Mouse (Mus musculus): ENCODE measurements around the gene 4930550C14Rik.

4930550C14Rik gene

DNA sequence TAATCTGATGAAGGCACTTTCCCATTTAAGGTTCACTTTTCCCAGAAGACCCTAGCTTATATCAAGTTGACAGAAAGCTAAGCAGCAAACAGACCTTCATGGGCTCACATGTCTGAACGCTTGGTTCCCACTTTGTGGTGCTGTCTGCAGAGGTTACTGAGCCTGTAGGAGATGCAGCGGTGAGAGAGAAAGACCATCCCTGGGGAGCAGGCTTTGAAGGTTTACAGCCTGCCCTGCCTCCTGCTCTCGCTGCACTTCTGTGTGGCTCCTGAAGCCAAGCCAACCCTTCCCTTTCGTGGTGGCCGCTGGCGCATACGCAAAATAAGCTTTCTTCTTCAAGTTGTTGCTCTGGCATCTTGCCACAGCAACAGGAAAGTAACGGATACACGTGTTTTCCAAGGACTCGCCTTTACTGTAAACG lies at the start of gene 4930550C14Rik:
Gene 4930550C14Rik, plus strand, starts transcription at position 35 of the 421 bp plus-strand sequence.
- ChIA-PET CTCF (interaction anchor here in 3 of 4 experiments (0.6 to 1.2 kb wide), 4 partner anchors 16 to 265 kb away, joined by 3 to 6 read pairs (median 4); no protein-coding TSS in a partner anchor), POLR2A (interaction anchor here in 3 of 4 experiments (0.5 to 2.1 kb wide), 16 partner anchors 16 to 436 kb away, joined by 3 to 8 read pairs (median 4); partner anchors contain the start of genes Ddx10 (in 2 of the 3) and Kdelc2 (in 2 of the 3))

DNA sequence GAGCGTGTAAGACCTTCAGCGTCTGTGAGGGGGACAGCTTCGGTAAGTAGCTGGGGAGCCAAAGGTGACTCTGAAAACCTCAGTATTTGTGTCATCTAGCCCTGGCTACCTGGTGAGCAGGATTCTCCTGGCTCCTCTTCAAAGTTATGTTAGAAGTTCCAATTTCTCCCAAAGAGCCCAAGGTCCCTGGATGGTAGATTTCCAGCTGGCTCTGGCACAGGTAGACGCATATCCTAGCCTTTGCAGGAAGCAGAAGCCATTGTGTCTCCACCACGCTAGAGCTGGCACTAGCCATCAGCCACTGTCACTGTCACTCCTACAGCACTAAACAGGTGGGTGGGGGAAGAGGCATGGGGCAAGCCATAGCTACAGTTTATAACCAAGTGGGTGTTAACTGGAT lies 49.0 kb upstream of the 4930550C14Rik start:
- POLR2A ChIA-PET: no interaction called here
- CTCF ChIA-PET: interaction anchor here in 1 of 4 experiments (0.6 kb wide), 1 partner anchor 317 kb away, joined by 3 read pairs; the partner anchor contains the start of gene Cul5

DNA sequence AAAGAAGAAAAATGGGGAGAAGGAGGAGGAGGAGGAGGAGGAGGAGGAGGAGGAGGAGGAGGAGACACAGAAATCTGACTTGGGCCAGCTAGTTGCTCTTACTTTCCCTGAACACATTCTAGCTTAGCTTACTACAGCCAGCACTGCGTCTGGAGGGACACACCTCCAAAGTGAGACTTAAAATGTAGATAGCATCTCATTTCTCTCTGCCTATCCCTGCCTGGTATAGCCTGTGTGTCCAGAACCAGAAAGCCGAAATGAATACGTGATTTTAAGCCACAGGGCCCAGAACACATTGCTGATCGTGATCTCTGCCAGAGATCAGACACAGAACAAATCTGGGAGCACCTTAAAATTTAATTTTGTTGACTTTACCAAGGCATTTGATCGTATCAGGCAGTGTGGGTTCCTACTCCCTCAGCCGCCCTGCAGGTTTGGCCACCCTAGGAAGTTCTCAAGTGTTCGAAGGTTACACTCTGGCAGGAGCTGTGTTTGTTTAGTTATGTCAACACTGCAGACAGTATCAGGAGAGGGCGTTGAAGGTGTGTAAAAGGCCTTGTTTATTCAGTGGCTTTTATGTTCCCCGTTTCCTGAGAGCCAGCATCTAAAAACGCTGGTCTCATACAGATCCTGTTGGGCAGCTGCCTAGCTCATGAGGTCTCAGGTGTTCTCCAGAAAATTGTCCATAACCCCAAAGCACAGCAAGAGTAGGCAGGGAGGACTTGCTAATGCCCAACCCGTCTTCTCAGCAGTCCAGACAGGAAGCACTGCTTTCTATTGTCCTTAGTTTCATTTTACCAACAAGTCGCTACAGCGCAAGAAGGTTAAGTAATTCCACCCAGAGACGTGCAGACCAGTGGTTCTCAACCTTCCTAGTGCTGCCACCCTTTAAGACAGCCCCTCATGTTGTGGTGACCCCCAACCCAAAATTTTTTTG lies 45.6 kb upstream of the 4930550C14Rik start:
- ChIA-PET CTCF (no interaction called here), POLR2A (interaction anchor here in 1 of 4 experiments (0.6 to 0.9 kb wide), 3 partner anchors 26 to 109 kb away, joined by 3 to 7 read pairs (median 3); partner anchors contain the start of gene Ddx10)

DNA sequence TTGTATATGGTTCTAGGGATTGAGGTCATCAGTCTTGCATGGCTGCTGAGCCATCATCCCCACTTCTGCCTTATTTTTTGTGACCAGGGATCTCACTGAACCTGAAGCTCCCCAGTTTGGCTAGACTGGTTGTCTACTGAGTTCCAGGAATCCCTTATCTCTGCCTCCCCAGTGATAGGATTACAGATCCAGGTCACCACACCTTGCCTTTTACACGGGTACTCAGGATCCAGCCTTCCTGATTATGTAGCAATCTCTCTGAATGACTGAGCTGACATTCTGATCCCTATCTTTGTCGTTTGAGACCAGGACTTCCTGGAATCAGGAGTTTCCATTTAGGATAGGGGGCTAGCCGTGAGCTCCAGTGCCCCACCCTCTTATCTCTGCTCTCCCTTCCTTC lies 30.8 kb upstream of the 4930550C14Rik start:
- POLR2A ChIA-PET: interaction anchor here in 1 of 4 experiments (1.1 kb wide), 1 partner anchor 54 kb away, joined by 3 read pairs; no protein-coding TSS in a partner anchor

DNA sequence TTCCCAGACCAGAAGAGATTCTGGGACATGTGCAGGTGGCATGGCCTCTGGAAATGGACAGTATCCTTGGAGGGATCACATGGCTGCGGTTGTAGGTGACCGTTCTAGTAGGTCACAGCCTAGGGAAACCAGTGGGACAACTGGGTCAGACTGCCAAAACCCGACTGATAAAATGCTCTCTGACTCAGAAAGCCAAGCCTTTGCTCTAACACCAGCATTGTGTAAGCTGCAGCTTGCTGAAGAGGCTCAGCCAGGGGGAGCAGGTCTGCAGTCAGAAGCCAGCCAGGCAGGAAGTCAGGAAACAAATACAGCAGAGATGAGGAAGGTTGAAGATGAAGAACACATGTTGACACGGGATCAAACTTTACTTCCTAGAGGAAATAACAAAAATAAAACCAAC lies 26.2 kb upstream of the 4930550C14Rik start:
- ChIA-PET POLR2A (interaction anchor here in 1 of 4 experiments (1.8 kb wide), 1 partner anchor 9 kb away, joined by 9 read pairs; the partner anchor contains the start of gene Kdelc2), CTCF (interaction anchor here in 3 of 4 experiments (0.5 to 1.3 kb wide), 3 partner anchors 21 to 128 kb away, joined by 3 read pairs; partner anchors contain the start of gene Ddx10 (in 1 of the 3))

More for the DNA sequence above, 30.8 kb upstream of the 4930550C14Rik start:
- CTCF ChIA-PET: interaction anchor here in 1 of 4 experiments (0.6 kb wide), 1 partner anchor 106 kb away, joined by 3 read pairs; no protein-coding TSS in a partner anchor

DNA sequence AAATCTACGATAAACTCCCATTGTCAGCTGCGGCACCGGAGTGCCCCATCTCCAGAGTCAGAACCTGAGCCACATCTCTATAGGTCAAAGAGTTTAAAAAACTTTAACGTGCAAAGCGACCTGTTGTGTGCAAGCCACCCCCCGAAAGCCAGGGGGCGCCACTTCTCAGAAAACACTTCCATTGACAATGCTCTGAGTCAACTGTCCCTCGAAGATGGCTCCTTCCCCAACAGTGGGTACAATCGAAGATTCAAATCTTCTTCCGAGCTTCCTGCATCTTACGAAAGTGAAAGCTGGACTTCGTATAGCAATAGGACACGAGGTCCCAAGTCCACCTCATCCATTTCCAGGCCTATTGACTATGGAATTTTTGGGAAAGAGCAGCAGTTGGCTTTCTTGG lies 25.3 kb upstream of the 4930550C14Rik start:
- POLR2A ChIA-PET: no interaction called here

DNA sequence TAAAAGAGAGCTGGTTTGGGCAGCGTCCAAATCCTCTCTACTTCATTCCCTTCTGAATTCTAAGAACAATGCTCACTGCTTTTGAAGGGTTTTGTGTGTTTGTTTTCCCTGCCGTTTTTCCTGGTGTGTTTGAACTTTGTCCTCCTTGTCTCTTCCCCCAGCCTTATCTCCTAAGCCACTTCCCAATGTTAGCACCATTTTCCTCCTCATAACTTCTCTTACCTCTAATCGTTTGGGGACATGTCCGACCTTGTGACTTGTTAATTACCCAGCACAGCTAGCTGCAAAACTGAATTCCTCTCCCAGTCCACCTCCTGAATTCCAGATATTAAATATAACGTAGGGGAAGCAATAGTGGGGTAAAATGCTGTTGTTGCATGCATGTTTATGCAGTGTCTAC lies 24.5 kb upstream of the 4930550C14Rik start:
- ChIA-PET CTCF (interaction anchor here in 2 of 4 experiments (0.5 to 0.7 kb wide), 3 partner anchors 8 to 37 kb away, joined by 4 read pairs; no protein-coding TSS in a partner anchor), POLR2A (interaction anchor here in 1 of 4 experiments (0.5 kb wide), 1 partner anchor 162 kb away, joined by 7 read pairs; no protein-coding TSS in a partner anchor)

More for the DNA sequence above, 25.3 kb upstream of the 4930550C14Rik start:
- CTCF ChIA-PET: interaction anchor here in 2 of 4 experiments (0.7 to 1.3 kb wide), 3 partner anchors 20 to 129 kb away, joined by 3 to 4 read pairs (median 3); partner anchors contain the start of gene Ddx10 (in 1 of the 2)

DNA sequence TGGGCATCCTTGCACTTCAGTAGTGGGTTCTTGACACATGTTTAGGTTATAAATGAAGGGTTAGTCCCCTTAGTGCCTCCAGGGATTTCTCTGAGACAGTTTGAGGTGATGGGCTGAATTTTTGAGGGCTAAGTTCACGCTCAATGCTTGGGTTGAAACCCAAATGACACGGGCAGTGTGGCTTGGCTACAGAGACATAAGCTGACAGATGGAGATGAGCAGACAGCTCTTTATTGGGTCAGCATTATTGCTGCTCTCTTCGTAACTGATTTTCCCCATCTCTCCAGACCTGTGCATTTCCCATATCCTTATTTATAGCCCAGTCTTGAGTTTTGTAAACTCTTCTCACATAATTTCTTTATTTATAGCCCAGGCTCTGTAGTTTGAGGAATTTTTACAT lies 24.0 kb upstream of the 4930550C14Rik start:
- ChIA-PET POLR2A (no interaction called here), CTCF (interaction anchor here in 1 of 4 experiments (0.7 kb wide), 1 partner anchor 20 kb away, joined by 4 read pairs; no protein-coding TSS in a partner anchor)

DNA sequence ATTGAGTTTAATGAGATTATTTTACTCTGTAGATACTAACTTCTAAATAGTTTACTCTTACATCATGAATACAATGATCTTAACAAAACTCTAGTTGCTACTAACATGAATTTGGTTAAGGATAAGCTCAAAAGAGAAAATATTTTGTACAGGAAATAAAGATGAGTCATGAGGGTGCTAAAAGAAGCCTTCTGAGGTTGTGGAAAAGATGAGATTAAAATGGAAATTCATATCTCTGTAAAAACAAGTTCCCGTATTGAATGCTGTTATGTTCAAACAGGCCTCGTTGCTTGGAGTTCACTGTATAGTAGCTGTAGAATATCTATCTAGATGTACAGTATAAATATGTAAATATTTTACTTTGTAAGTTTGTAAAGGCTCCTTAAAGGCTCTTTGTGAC lies 21.5 kb upstream of the 4930550C14Rik start:
- CTCF ChIA-PET: no interaction called here
- POLR2A ChIA-PET: interaction anchor here in 1 of 4 experiments (1.0 to 1.4 kb wide), 2 partner anchors 31 to 40 kb away, joined by 3 read pairs; no protein-coding TSS in a partner anchor

DNA sequence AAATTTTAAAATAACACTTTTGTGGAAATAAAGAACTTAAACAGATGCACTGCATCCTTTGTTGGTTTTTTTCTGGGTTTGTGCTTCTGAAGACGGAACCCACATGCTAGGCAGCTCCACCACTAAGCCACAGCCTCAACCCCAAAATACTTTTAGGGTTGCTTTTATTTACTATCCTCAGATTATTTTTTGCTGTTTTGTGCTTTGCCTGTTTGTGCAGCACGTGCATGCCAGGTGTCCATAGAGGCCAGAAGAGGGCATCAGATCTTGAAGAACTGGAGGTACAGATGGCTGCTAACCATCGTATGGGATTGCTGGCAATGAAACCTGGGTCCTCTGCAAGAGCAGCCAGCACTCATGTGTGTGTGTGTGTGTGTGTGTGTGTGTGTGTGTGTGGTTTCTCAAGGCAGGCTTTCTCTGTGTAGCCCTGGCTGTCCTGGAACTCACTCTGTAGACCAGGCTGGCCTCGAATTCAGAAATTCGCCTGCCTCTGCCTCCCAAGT lies 21.0 kb upstream of the 4930550C14Rik start:
- CTCF ChIA-PET: no interaction called here
- POLR2A ChIA-PET: interaction anchor here in 2 of 4 experiments (0.6 to 0.9 kb wide), 3 partner anchors 35 to 155 kb away, joined by 3 to 6 read pairs (median 4); partner anchors contain the start of genes Atm (in 1 of the 2) and Ddx10 (in 1 of the 2)

DNA sequence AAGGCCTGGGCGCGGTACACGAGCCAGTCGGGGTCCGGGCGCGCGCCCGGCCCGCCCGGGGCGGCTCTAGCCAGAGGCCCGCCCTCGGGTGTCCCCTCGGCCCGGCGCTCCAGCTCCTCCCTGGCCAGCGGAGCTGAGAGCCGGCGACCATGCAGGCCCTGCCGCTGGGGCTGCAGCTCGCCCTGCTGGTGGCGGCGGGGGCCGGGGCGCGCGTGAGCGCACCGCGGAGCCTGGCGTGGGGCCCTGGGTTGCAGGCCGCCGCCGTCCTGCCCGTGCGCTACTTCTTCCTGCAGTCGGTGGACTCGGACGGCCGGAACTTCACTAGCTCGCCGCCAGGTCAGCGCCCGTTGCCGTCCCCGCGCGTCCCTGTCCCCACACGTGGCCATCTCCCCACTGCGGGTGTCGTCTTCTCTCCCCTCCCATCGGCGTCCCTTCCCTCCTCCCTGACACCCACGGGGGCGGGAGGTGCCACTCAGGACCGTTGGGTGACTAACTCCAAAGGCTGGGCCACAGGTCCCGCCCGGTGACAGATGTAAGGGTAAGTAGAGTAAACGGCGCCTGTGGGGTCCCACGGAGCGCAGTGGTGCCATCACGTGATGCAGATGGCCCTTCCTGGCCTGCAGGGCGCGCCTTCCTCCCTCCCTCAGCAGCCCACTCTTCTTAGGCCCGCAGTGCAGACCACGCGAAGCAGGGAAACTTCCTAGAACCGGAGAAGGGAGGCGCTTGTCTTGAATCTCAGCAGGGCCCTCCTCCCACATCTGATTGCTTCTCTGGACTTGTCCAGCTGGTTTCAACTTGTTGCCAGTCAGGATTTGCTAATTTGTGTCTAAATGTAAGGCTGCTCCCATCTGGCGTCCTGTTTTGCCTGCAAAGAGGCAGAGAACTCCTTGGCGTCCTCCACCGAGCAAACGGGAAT lies 17.9 kb upstream of the 4930550C14Rik start, which contains the start of gene Kdelc2:
Gene Kdelc2, plus strand, starts transcription at position 75 of the 916 bp plus-strand sequence.
- POLR2A ChIA-PET: interaction anchor here in 3 of 4 experiments (0.6 to 3.1 kb wide), 27 partner anchors 9 to 152 kb away, joined by 3 to 12 read pairs (median 4); partner anchors contain the start of genes 4930550C14Rik (in 2 of the 3) and Ddx10 (in 1 of the 3)
- CTCF ChIA-PET: interaction anchor here in 2 of 4 experiments (1.0 to 2.2 kb wide), 2 partner anchors 13 to 14 kb away, joined by 6 to 7 read pairs; no protein-coding TSS in a partner anchor

DNA sequence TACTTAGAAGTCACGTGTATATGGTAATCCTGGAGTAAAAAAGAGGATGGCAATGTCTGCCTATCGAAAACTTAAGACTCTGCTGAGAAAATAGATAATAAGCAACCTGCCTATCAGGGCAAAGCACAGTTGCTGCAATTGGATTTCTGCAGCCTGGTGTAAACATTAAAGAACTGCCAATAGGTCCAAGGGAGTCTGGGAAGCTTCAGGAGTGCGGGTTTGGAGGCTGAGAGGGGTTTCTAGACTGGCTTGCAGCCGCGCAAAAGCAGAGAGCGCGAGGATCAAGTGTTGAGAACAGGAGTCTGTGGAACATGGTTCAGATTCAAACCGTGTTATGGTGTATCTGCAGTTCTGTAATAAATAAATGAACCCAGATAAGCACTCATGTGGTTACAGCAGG lies 17.3 kb upstream of the 4930550C14Rik start:
- CTCF ChIA-PET: interaction anchor here in 2 of 4 experiments (0.5 to 2.2 kb wide), 3 partner anchors 12 to 113 kb away, joined by 4 to 7 read pairs (median 6); no protein-coding TSS in a partner anchor
- POLR2A ChIA-PET: interaction anchor here in 3 of 4 experiments (0.6 to 3.1 kb wide), 24 partner anchors 9 to 578 kb away, joined by 3 to 12 read pairs (median 5); partner anchors contain the start of genes 4930550C14Rik (in 2 of the 3) and Ddx10 (in 1 of the 3)

DNA sequence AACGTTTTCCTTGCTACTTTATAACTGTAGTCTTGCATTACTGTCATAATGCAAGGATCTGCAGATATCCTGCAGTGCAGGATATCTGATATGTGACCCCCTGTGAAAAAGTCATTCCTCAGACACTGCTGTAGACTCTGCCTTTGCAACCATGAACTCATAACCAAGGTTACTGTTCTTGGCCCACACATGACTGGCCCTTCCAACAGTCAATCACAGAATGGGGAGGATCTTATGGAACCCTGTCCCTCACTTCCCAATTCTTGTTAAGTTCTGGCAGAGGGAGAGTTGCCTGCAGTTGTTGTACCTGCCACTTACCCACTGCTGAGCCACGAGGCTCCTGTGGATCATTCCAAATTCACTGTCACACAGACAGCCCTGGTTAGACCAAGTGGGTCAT lies 14.7 kb upstream of the 4930550C14Rik start:
- CTCF ChIA-PET: no interaction called here
- POLR2A ChIA-PET: interaction anchor here in 2 of 4 experiments (1.1 to 3.1 kb wide), 3 partner anchors 11 to 18 kb away, joined by 3 to 10 read pairs (median 4); no protein-coding TSS in a partner anchor

DNA sequence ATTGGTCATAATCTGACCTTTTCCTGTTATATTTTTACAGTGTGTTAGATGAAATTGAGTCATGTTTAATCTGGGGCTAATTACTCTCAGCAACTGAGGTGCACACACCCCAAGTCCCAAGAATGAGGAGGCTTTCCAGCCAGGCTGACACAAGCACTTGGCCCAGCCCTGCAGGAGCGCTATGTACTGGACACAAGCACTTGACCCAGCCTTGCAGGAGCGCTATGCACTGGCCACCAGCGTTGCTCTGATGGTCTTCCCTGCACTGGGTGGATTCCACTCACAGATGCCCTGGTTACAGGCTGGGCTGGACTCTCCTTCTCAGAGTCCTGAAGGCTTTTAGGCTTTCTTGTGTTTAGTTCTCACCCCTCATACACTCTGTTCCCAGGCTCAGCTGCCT lies 13.0 kb upstream of the 4930550C14Rik start:
- CTCF ChIA-PET: interaction anchor here in 1 of 4 experiments (0.9 kb wide), 1 partner anchor 9 kb away, joined by 4 read pairs; no protein-coding TSS in a partner anchor

DNA sequence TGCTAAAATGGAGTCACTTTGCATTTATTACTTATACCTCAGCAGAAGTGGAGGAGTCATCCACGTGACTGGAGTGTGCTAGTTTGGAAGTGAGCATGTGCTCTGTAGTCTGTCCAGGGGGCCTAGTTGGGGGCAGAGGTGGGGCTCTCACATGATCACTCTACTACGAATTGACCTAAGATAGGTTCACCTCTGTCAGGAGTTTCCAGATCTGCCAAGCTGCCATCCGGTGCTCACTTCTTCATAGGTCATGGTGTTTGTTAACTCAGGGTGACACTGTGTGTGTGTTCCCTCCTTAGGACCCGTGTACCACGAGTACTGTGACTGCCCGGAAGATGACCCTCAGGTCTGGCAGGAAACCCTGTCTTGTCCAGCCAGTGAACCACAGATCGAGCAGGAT lies 12.0 kb upstream of the 4930550C14Rik start:
- CTCF ChIA-PET: no interaction called here
- POLR2A ChIA-PET: interaction anchor here in 2 of 4 experiments (0.9 to 1.7 kb wide), 3 partner anchors 8 to 15 kb away, joined by 3 to 5 read pairs (median 3); no protein-coding TSS in a partner anchor

More for the DNA sequence above, 13.0 kb upstream of the 4930550C14Rik start:
- POLR2A ChIA-PET: interaction anchor here in 1 of 4 experiments (0.6 kb wide), 1 partner anchor 70 kb away, joined by 4 read pairs; no protein-coding TSS in a partner anchor

DNA sequence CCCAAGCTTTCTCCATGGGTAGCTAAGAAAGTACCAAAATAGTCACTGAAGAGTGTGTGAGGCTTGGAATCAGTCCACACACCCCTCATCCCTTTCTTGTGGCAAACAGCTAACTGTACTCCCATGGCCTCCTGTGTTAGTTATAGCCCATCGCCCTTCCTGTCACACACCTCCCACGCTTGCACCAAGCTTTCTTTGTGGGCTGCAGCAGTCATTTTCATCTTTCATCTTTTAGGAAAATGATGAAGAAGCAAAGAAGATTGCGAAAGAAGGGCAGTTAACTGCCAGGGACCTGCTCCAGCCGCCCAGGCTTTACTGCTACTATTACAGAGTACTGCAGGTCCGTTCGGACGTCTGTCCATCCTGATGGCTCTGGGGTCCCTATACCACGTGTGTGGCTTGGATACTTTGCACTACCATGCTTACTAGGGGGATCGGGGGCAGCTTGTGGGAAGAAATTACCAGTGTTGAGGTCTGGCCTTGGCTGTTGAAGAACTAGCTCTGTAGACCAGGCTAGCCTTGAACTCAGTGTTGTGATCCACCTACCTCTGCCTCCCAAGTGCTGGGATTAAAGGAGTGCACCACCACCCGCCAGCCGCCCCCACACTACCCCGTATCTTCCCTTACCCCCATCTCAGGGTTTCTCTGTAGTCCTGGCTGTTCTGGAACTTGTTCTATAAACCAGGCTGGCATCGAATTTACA lies 4.3 kb upstream of the 4930550C14Rik start:
- ChIA-PET CTCF (interaction anchor here (0.6 to 2.2 kb wide), 22 partner anchors 8 to 212 kb away, joined by 3 to 15 read pairs (median 4); partner anchors contain the start of genes Acat1 (in 1 of the 4) and Kdelc2 (in 1 of the 4)), POLR2A (interaction anchor here in 3 of 4 experiments (0.5 to 2.0 kb wide), 17 partner anchors 8 to 172 kb away, joined by 3 to 10 read pairs (median 3); partner anchors contain the start of genes Ddx10 (in 3 of the 3), Kdelc2 (in 2 of the 3) and Exph5 (in 1 of the 3))

All from embryonic stem cell, embryonic (primary cell).